Mouse (Mus musculus): ENCODE results near the gene Kcnmb3.

Kcnmb3 gene

DNA sequence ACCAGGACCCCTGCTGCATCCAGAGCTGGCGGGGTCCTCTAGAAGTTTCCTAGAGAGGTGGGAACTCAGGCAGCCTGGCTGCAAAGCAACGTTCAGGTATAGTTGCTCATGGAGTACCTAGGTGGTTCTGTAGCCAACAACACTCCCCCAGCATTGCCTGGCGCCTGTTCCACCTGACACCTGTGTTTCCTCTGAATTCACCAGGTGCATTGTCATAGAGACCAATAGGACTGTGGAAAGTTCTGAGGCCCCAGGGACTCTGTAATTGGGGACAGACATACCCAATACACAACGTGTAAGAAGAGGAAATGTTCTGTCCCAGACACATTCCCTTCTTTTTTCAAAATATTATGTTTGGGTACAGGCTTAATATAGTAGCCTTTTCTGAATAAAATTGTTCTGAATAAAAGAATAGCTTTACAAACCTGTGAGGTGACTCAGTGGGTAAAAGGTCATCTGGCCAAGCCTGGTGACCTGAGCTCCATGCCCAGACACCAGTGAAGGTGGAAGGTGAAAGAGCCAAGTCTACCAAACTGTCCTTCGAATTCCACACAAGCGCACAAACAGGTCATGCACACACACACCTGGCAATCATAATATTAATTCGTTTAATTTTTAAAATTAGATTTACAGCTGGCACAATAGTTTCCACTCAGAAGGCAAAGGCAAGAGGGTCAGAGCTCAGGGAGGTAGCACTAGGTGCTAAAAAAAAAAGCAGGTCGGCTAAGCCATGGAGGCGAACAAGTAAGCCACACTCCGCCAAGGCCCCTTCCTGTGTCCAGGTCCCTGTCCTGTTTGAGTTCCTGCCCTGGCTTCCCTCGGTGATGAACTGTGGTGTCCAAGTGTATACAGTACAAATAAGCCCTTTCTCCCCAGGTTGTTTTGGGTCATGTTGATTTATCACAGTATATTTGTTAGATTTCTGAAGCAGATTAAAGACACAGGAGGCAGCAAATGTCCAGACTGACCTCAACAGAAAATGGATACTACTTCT is at the start of gene Kcnmb3:
Gene Kcnmb3 (minus strand): TSS at position 135 of the 994 bp plus-strand sequence.
- no peak for DNase-seq (ENCODE audit: low spot score in 2 of 2)

DNA sequence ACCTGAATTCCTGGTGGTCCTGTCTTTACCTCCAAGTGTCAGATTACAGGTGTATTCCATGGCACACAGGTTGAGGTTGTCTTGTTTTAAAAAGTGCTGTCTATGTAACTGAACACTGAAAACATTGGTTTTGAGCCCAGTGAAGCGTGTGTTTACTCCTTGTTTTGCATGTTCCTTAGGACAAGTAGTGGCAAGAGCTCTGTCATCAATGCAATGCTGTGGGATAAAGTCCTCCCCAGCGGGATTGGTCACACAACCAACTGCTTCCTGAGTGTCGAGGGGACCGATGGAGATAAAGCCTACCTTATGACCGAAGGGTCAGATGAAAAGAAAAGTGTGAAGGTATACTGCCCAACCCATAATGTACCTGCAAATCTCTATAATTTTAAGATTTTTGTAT is 46.1 kb upstream of the Kcnmb3 start:
- DNase-seq (ENCODE audit: low spot score in 2 of 2), result no peak

DNA sequence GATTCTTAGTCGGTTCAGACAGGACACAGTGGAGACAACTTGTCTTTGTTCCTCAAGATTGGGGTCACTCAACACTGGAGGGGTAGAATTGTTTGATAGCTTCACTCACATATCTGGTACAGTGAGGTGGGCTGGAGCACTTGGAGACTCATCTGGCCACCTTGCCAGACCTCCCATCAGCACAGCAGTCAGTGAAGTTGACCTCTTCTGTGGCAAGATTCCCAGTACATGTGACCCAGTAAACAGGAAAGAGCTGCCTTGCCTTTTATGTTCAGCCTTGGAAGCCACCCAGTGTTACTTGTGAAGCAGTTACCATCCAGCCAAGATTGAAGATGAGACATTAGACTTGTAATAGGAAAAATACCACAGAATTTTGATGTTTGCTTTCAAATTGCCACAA is 45.5 kb upstream of the Kcnmb3 start:
- DNase-seq (ENCODE audit: low spot score in 2 of 2), result no peak

DNA sequence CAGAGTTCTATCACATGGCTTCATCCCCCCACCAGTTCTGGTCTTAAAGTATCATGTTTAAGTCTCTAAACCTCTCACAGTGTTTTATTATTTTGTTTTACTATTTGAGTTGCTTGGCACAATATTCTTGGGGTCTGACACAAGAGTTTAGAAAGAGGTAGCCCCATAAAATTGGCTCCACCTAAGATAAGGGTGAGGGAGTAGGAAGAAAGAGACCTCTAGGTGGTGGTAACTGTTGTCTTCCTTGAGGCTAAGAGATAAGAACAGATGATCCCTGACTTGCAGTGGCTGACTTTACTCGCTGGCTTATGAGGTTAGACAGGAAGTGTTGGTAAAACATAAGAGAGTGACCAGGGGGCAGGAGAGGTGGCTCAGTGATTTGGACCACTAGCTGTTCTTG is 43.7 kb upstream of the Kcnmb3 start:
- no peak for DNase-seq (ENCODE audit: low spot score in 2 of 2)

DNA sequence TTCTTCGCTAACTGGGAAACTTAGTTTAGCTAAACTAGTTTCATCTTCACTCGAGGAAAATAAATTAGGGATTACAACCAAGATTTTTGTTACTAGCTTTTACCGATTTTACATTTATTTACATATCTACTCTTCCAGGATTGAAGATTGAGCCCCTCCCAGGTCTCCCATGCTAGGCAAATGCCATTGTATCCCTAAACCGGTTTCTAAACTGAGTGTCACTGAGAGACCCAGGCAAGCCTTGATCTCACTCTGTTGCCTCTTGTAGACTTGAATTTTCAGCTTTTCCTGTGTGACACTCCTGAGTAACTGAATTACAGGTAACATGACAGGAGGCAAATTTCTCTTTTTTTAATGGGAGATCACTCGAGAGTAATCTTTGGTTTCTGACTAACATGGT is 38.0 kb upstream of the Kcnmb3 start:
- no peak for DNase-seq (ENCODE audit: low spot score in 2 of 2)

DNA sequence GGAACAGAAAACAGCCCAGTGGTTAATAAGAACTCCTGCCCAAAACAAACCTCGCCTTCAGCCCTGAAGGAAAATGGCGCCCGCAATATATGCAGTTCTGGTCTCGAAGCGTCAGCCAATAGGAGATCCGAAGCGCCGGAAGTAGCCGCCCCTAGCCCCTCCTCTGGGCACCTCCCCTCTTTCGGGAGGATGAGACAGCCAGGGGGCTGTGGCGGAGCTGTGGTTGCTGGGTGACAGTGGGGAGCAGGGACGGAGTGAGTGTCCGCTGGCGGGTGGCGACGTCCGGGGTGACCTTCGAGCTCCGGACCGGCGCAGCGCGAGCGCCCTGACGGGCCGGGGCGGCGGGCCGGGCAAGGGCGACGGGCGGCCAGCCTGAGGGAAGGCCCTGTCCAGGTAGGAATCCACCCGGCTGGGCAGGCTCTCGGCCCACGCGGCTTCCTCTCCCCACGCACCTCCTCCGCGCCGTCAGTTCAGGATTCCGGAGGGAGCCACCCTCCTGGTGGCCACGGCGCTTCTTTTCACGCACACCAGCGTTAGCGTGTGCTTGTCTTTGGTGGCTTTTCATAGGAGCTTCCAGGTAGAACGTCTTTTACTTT is 37.4 kb upstream of the Kcnmb3 start, which contains the start of gene Mfn1:
Gene Mfn1 (plus strand): TSS at position 163 of the 596 bp plus-strand sequence.
- DNase-seq (ENCODE audit: low spot score in 2 of 2), result peak; percentile 76 to 84

DNA sequence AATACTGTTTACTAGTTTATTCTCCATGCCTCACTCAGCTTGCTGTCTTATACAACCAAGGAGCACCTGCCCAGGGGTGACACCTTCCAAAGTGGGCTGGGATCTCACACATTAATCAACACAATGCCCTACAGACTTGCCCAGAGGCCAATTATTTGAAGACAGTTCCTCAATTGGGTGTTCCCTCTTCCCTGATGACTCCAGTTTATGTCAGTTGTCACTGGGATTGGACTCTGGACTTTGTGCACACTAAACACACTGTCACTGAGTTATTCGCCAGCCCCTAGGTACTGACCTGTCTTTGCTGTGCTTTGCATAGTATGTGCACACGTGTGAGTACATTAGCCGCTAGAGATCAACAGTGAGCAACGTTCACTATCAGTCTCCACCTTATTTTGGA is 35.1 kb upstream of the Kcnmb3 start:
- DNase-seq (ENCODE audit: low spot score in 2 of 2), result no peak

DNA sequence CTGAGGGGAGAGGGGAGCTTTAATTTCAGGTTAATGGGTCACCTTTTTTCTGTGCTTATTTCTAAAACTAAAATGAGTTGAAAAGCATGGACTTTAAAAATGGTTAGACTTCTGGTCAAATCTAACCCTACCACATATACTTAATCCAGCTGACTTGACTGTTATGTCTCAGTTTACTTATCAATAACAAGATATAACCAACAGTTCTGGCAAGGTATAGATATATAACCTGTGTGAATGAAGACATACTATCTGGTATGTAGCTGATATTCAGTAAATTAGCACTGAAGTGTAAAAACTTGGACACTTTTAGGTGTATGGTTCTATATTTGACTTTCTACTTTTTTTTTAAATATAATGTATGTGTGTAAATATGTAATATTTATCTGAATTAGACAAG is 21.5 kb upstream of the Kcnmb3 start:
- DNase-seq (ENCODE audit: low spot score in 2 of 2), result no peak

DNA sequence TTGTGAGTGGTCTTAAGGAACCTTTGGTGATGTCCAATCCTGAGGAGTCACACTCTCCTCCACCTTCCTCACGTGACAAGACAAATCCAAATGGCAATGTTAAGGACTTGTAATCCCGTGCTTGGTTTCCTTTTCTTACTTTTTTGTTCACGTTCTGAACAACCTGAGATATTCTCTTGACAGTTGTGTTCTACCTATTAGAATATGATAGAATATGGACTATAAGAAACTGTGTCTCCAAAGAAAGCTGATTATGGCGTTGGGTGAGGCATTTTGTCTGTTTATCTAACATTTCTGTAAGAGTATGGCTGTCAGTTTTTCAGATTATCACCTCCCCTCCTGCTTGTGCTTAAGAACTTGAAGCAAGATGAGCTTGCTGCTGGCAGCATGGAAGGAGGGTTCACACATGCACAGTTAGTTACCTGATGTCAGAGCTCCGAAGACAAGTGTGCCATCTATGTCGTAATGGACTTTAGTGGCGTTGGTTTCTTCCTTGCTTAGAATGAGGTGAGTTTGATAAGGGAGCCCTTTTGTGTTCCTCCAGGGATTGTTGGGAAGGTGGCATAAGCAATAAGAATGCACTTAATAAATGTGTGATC is 20.8 kb upstream of the Kcnmb3 start:
- no peak for DNase-seq (ENCODE audit: low spot score in 2 of 2)

DNA sequence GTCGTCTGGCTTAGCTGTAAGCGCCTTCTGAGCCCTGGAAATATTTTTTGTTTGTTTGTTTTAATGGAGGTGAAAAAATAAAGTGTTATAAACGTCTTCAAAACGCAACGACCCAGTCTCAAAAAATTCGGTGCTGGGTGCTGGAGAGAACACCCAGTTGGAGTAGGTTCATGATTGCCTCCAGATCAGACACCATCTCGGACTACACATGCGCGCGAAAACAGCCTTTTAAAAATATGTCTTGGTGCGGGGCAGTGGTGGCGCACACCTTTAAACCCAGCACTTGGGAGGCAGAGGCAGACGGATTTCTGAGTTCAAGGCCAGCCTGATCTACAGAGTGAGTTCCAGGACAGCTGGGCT is 19.1 kb upstream of the Kcnmb3 start:
- DNase-seq (ENCODE audit: low spot score in 2 of 2), result no peak

DNA sequence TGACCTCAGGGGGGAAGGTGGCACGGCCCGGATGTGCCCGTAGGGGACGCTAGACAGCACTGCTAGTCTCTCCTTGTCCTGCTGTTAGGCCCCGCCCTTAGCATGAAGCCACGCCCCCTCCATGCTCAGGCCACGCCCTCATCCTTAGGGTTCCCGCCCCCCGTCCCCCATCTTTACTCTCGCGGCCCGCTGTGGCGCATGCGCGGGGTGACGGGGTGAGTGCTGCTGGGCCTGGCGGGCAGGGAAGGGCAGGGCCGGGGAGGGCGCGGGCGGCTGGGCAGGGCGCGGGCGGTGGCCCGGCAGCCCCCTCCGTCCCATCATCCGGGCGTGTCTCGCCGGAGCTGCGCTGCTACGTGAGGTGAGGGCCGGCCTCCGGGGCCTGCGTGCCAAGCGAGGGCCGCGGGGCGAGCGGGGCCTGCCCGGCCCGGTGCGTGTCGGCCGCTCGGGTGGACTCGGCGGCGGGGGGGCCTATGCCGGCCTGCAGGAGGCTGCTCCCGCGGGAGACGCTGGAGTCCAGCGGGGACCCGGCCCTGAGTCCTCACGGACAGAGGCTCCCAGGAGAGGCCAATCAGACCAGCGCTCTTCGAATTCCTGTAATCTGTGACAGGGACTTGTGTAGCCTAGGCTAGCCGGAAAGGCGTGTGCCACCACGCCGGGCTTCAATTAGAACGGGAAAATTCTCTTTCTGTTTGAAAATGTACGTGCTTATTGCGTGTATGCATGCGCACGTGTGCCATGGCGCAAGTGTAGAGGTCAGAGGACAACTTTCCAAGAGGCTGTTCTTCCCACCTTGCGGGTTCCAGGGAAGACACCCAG is 18.6 kb upstream of the Kcnmb3 start:
- peak; percentile 92 to 97 for DNase-seq (ENCODE audit: low spot score in 2 of 2)

DNA sequence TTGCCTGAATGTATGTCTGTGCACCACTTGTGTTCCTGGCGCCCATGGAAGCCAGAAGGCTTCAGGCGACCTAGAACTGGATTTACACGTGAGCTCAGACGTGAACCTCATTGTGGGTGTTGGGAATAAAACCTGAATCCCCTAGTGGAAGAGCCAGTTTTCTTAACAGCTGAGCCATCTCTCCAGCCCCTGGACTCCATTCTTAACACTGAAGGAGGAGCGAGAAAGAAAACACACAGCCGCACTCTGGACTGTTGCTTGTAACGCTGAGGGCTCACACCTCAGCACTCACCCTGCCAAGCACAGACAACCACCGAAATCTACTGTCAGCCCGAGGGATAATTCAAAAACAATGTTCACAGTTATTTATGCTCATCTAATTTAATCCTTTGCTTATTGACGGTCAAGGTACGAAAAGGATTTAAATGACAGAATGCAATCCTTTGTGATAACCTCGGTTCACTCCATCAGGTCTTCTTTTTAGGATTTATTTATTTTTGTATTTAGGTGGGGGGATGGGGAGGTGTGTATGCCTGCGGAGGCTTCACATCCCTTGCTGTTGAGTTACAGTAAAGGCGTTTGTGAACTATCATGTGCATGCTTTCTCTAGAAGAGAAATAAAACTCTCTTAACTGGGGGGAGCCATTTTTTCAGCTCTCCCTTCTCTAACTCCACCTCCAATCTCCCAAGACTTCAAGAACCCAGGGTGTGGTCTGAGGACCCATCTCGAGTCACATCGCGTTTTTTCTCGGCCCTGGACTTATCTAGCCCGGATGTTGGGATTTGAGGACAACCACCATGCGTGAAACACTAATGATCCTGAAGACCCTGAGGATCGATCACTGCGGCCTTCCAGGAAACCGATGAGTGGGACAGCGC is 17.7 kb upstream of the Kcnmb3 start, which contains the start of gene Zfp639:
Gene Zfp639 (plus strand): TSS at position 764 of the 879 bp plus-strand sequence.
- no peak for DNase-seq (ENCODE audit: low spot score in 2 of 2)

DNA sequence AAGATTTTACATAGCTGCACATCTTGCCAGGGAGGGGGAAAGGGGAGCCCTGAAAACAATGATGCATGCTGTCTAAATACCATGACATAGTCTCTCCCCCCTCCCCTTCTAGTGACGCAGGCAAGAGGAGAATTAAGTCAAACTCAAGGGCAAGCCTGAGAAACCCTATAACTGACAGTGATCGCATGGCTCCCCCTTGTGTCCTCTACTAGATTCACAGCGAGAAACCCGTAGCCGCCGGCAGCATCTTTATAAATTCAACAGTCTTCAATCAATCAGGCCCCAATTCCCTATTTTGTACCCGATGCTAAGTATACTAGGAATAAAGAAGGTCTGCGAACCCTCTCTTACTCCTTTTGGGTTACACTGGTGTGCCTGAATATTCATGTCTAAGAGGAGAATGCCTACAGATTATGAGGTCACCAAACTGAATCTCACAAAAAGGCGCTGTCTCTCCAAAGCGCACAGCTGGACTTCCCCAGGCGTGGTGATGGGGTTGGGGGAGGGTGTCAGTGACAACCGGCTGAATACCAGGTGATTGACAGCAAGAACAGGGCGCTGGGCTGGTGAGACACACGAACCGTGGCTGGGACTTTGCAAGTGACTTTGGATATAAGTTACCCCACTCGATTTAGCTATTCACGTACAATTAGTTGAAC is 16.8 kb upstream of the Kcnmb3 start:
- DNase-seq (ENCODE audit: low spot score in 2 of 2), result peak; percentile 40 to 60

DNA sequence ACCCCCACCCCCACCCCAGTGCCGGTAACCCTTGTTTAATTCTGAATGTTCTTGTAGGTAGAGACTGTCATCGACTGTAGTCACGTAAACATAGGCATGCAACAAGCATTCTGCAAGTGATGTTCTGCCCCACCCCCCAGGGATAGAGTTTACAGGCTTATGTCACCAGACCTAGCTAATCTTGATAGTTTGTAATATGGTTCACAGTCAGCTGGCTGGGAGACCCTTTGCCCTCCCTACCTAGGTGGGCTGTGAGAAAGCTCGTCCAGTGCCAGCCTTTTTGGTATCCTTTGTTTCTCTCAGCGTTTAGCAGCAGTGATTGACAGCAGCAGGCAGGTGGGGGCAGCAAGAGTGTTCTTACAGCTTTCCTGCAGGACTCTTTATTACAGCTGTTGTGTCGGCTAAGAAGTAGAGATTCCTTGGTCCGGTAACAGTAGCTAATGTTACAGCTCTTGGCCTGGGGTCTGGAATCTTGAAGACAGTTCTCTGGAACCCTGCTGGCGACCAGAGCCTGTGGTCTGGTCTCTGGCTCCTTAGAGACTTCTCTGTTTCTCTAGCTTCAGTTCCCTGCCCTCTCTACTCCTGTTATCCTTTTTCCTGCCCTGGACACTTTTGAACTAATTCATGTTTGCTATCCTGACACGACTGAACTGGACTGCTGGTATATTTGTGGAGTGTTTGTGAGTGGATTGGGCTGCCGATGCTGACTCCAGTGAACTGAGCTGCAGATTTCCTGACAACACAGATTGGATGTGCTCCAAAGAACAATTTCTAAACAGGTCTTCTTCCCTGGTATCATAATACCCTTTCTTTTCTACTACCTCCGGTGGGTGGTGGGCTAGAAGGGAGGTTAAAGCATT is 14.6 kb upstream of the Kcnmb3 start:
- DNase-seq (ENCODE audit: low spot score in 2 of 2), result no peak

DNA sequence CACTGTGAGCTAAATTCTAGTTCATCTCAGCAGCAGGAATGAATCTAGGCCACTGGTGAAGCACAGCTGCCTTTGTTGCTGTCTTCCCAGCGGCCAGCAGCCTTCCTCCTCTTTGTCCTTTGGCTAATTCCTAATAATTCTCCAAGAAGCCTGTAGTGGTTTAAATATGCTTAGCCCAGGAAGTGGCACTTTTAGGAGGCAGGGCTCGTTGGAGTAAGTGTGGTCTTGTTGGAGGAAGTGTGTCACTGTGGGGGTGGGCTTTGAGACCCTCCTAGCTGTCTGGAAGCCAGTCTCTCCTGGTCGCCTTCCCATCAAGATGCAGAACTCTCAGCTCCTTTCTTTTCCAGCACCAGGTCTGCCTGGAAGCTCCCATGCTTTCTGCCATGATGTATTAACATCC is 13.8 kb upstream of the Kcnmb3 start:
- DNase-seq (ENCODE audit: low spot score in 2 of 2), result no peak

DNA sequence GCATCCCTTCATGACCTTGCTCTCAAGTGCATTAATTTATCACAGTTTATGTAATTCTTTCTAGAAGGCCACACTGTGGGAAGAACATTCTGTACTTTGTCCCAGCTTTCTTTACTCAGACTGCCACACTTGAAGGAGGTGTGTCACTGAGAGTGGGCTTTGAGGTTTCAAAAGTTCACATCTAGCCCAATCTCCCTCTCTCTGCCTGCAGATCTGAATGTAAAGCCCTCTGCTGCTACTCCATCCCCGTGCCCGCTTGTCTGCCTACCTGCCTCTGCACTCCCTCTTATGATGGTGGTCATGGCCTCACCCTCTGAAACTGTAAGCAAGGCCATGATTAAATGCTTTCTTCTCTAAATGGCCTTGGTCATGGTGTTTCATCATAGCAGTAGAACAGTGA is 8.3 kb upstream of the Kcnmb3 start:
- no peak for DNase-seq (ENCODE audit: low spot score in 2 of 2)

DNA sequence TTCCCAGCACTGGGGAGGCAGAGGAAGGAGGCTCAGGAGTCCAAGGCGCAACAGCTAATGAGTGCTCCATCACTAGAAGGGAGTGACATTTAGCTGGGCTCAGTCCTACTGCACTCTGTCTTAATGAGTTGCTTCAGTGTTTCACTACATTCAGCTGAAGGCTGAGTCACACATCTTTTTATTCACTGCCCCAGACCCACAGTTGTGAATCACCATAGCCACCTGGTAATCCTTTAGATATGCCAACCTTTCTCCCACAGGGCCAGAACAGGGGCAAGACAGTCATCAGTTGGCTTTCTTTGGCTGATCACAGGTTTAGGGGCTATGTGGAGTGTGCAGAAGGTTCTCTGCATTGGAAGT is 4.7 kb upstream of the Kcnmb3 start:
- DNase-seq (ENCODE audit: low spot score in 2 of 2), result no peak

DNA sequence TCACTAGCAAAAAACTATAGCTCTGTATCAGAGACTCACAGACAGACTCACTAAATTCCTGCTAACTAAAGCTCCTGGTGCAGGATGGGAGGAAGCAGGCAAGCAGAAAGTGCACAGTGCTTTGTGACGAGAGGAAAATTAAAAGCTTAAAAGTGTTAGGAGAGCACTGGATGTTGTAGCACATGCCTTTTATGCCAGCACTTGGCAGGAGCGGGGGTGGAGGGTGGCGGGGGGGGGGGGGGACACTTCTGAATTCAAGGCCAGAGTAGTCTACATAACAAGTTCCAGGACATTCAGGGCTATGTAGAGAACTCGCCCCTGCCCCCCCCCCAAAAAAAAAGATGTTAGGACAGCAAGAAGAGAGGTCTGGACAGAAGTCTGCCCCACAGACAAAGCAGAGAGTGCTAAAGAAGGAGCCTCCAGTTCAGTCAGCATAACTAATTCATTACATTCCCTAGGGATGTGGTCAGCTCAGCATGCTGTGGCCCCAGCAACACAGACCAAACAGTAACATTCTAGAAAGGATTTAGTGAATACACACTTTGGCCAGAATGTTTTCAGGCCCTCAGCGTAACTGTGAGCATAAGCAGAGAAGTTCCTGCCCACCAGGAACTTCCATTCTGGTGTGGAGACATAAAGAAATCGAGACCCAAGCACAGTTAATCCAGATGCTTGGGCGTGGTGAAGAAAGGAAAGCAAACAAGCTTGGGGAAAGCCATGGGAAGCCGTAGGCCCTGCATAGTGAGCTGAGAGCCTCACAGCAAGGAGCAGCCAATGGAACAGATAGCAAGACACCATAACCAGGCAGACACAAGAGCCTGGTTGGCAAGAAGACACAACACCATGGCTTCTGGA is 4.1 kb upstream of the Kcnmb3 start:
- no peak for DNase-seq (ENCODE audit: low spot score in 2 of 2)
